Mouse (Mus musculus) midbrain, postnatal 0 days (tissue): ENCODE results near the gene Pkp4. TPM values are rescaled to one million over a fixed set of nuclear protein-coding genes. Genes with fewer than 3 reads are reported as not detected.

Source experiments
- ATAC-seq: fragments of 200-750 bp; cut with Nextera tagmentation; 2 replicates; pipeline ENCODE4 v1.8.0; 2017; ENCODE audit warnings: moderate number of reproducible peaks, mild to moderate bottlenecking, moderate TSS enrichment, moderate library complexity; ENCODE audit not compliant: low FRiP score
- DNase-seq: peaks from one replicate; pipeline ENCODE4 v3.0.0-alpha.2; 2015; ENCODE audit warnings: low spot score
- H3K27ac ChIP-seq: fragments of 300-500 bp; sonication (generic); 2 replicates; pipeline ENCODE4 v1.5.1; 2014; ENCODE audit warnings: low read depth, mild to moderate bottlenecking, low read length, mixed read lengths
- H3K27me3 ChIP-seq: fragments of 300-500 bp; sonication (generic); 2 replicates; pipeline ENCODE4 v1.6.1; 2014; ENCODE audit warnings: low read length, control low read depth, mixed read lengths; ENCODE audit not compliant: insufficient read depth
- H3K36me3 ChIP-seq: fragments of 300-500 bp; sonication (generic); 2 replicates; pipeline ENCODE4 v1.6.1; 2014; ENCODE audit warnings: low read length, control low read depth, mixed read lengths; ENCODE audit not compliant: insufficient read depth
- H3K4me1 ChIP-seq: fragments of 300-500 bp; sonication (generic); 2 replicates; pipeline ENCODE4 v1.6.1; 2014; ENCODE audit warnings: mild to moderate bottlenecking, control low read depth, antibody characterized with exemption, low read length, mixed read lengths; ENCODE audit not compliant: insufficient read depth
- H3K4me2 ChIP-seq: fragments of 300-500 bp; sonication (generic); 2 replicates; pipeline ENCODE4 v1.6.1; 2014; ENCODE audit warnings: low read depth, mild to moderate bottlenecking, low read length, mixed read lengths; ENCODE audit not compliant: poor library complexity, severe bottlenecking
- H3K4me3 ChIP-seq: fragments of 300-500 bp; sonication (generic); 2 replicates; pipeline ENCODE4 v1.5.1; 2014; ENCODE audit warnings: low read depth, mild to moderate bottlenecking, low read length, moderate library complexity
- H3K9ac ChIP-seq: fragments of 300-500 bp; sonication (generic); replicated peaks from 2 replicates; pipeline ENCODE4 v1.6.1; 2014; ENCODE audit warnings: mild to moderate bottlenecking, low read length, moderate library complexity, mixed read lengths; ENCODE audit not compliant: poor library complexity, severe bottlenecking
- H3K9me3 ChIP-seq: fragments of 300-500 bp; sonication (generic); 2 replicates; pipeline ENCODE4 v1.6.1; 2016; ENCODE audit warnings: low read length, control low read depth
- CTCF ChIP-seq: IDR thresholded peaks from 2 replicates; pipeline ENCODE4 v1.5.1; 2016; ENCODE audit warnings: antibody characterized with exemption, mild to moderate bottlenecking
- whole genome bisulfite sequencing: fragments of 180-500 bp; shearing (Covaris S2); extraction: QIAGEN DNeasy Blood & Tissue Kit; methylation state at CpG from one replicate; pipeline ENCODE4 v1.1.7; 2014; 5-methylcytosine and 5-hydroxymethylcytosine counted together
- polyA plus RNA-seq: library from polyadenylated mRNA; unstranded; fragments of >200 nt; fragmentation: Nextera tagmentation; extraction: Ambion mirVana; gene quantifications from 2 replicates; pipeline ENCODE4 v1.2.1, GENCODE M21; 2015
- total RNA-seq: library from RNA; depleted of rRNA; stranded (reverse); fragments of >200 nt; gene quantifications from 2 replicates; pipeline ENCODE4 v1.2.3, GENCODE M21; 2014

Gene Pkp4
- total and polyA plus RNA-seq, 2 experiments from 2014 or later = 21.6 to 105 TPM

DNA sequence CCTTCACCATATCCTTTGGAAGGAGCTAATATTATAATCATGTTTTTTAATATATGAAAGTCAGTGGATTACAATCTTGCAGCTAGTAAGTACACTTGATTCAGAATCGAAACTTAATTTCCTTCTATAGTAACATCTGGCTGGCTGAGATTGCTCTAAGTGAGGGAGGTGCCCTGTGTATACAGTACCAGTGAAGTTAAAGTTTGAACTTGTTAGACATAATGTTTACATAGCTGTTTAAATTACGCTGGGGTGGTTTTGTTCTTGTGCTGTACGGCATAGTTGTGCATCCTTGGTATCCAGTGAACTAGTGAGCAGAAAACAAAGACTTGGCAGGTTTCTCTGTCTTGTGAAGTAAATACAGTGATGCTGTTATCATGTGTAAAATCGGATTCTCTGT, 18.3 kb downstream of the Pkp4 start:
- Histone ChIP-seq H3K4me1 (peaks cover 3% of the 10 kb centered on the region; the same call in 1 of the 2 replicates), H3K9me3 (no peaks in the 10 kb centered on the region), H3K9ac (no peak overlapping the region), H3K36me3 (no peaks in the 10 kb centered on the region), H3K4me2 (no peak overlapping the region), H3K27me3 (no peaks in the 10 kb centered on the region), H3K27ac (no peak overlapping the region), H3K4me3 (no peak overlapping the region)
- WGBS = 84% methylated on average over 4 of the region's 4 CpGs
- DNase-seq (no peak), ATAC-seq (no peak)
- no peak for TF ChIP-seq CTCF

DNA sequence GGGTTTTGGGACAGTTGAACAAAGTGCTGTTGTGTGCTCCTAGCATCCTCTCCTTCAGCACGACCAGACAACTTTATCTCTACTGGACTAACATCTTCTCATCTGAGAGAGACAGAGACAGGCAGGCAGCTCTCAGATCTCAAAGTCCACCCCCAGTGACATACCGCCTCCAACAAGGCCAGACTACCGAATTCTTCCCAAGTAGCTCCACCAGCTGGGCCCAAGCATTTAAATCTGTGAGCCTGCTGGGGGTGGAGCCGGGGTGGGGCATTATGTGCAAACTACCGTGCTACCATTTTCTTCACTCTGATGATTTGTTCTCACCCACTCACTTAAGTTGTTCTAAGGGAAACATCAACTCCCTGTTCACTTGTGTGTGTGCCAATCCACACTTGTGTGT, 18.8 kb downstream of the Pkp4 start:
- no peak for TF ChIP-seq CTCF
- H3K9ac ChIP-seq = no peak overlapping the region
- H3K27ac ChIP-seq = no peak overlapping the region
- peaks cover 3% of the 10 kb centered on the region; the same call in 1 of the 2 replicates for H3K4me1 ChIP-seq
- H3K4me2 ChIP-seq = no peak overlapping the region
- 58% methylated on average over 5 of the region's 5 CpGs for WGBS
- H3K9me3 ChIP-seq = no peaks in the 10 kb centered on the region
- DNase-seq (no peak), ATAC-seq (no peak)
- H3K4me3 ChIP-seq = no peak overlapping the region
- no peaks in the 10 kb centered on the region for H3K36me3 ChIP-seq
- H3K27me3 ChIP-seq = no peaks in the 10 kb centered on the region

DNA sequence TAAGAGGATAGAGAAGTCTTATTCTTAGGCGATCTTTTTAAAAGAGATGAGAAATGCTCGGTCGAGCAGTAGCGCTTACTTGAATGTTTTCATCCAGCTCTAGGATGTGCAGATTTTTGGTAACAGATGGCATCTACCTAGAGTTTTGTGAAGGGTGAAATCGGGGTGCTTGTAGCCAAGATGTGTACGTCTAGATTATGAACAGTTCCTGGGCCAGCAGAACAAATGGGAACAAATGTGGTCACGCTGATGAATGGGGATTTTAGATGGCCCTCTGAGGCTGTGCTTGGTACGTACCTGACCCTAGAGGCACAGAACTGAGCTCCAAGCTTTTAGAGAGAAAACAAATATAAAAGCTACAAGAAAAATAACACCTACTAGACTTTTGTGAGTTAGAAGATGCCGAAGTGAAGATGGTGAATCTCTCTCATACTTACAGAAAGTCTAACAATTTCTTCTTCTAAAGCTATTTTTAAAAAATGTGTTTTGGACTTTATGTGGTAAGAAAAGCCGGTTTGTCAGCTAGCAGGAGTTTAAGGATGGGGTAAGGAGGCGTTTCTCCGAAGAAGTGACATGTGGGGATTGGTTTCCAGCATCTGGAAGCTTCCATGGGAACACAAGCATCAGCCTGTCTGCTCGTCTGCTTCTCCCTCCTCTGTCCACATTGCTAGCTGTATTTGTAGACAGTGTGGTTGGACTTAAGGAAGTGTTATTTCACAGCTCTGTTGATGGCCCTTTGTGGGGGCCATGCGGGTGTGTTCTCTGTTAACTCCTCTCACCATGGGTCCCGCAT, 20.9 kb downstream of the Pkp4 start:
- no peak overlapping the region for H3K27ac ChIP-seq
- H3K4me1 ChIP-seq = peaks cover 3% of the 10 kb centered on the region; the same call in 1 of the 2 replicates
- H3K4me2 ChIP-seq = no peak overlapping the region
- H3K36me3 ChIP-seq = no peaks in the 10 kb centered on the region
- ATAC-seq (no peak), DNase-seq (no peak)
- no peak overlapping the region for H3K9ac ChIP-seq
- no peak for TF ChIP-seq CTCF
- H3K9me3 ChIP-seq = no peaks in the 10 kb centered on the region
- H3K4me3 ChIP-seq = no peak overlapping the region
- WGBS = 81% methylated on average over 15 of the region's 15 CpGs
- H3K27me3 ChIP-seq = no peaks in the 10 kb centered on the region

DNA sequence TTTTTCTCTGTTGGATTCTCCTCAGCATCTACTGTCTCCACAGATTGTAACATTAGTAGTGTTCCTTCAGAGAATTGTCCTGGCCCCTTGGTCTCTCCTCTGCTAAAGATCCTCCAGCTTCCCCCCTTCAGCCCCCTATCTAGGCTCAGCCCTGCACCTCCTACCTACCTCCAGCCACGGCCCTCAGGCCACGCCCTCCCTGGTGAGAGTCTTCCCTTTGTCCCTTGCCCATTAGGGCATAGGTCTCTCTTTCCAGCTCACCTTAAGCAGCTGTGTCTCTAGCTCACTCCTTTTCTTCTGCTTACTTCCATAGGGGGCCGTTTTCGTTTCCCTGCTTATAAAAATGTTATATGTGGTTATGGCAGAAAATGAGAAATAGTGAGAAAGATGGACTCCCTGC, 22.9 kb downstream of the Pkp4 start:
- WGBS = 90% methylated on average over 4 of the region's 4 CpGs
- no peak for ATAC-seq
- TF ChIP-seq CTCF = no peak

DNA sequence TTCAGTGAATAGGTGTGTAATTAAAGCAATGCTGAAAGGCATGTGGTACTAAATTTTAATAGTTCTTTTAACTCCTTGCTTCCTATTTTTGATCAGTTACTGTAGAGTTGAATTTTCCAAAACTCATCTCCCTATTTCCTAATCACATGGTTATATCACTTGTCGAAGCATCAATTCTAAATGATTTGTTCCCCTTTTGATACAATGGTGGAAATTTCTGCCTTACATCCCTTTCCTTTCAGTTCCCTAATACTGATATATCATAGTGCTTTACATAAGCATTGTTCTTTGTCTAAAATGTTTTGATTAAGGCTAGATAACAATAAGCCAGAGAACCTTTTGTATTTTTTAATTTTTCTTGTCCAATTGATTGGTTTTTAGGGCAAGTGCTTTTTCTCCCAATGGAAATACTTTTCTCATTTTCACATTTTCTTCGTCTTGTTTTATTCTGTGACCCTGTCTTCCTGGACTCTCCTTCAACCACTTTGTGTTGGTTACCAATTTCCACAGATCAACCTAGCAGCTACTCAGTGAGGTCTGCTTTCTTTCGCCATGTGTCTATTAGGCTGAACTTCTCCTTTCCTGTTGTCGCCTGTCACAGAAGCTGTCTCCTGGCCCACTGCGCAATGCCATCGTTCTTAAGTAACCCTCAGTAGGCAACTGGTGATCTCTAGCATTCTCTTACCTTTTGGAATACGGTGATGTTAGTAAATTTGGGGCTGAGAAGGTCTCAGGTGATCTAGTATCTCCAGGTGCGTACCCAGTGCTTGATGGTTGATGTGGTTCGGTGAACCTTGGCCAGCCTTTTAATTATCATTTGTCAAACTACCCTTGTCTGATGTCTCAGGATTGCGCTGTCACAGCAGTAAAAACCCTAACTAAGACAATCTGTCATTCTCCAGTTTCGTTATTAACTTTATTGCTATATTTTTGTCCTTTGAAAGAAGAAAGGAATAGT, 23.7 kb downstream of the Pkp4 start:
- Histone ChIP-seq H3K27ac (no peak overlapping the region), H3K36me3 (no peaks in the 10 kb centered on the region), H3K9ac (no peak overlapping the region), H3K9me3 (no peaks in the 10 kb centered on the region), H3K4me2 (no peak overlapping the region), H3K27me3 (no peaks in the 10 kb centered on the region), H3K4me3 (no peak overlapping the region), H3K4me1 (peaks cover 3% of the 10 kb centered on the region; the same call in 1 of the 2 replicates)
- ATAC-seq (no peak), DNase-seq (no peak)
- 96% methylated on average over 11 of the region's 11 CpGs for WGBS
- TF ChIP-seq CTCF = no peak

More for the DNA sequence above, 22.9 kb downstream of the Pkp4 start:
- H3K4me1 ChIP-seq = peaks cover 3% of the 10 kb centered on the region; the same call in 1 of the 2 replicates
- no peaks in the 10 kb centered on the region for H3K9me3 ChIP-seq
- no peaks in the 10 kb centered on the region for H3K36me3 ChIP-seq
- no peak overlapping the region for H3K4me2 ChIP-seq
- H3K9ac ChIP-seq = no peak overlapping the region
- H3K27me3 ChIP-seq = no peaks in the 10 kb centered on the region
- no peak overlapping the region for H3K4me3 ChIP-seq
- no peak for DNase-seq
- no peak overlapping the region for H3K27ac ChIP-seq
